Mouse (Mus musculus) liver, embryonic 14.5 days (tissue): Measurements from ENCODE around the gene Cars2.

Experiments
- CTCF ChIP-seq: IDR thresholded peaks from 2 replicates; pipeline ENCODE4 v1.5.1; 2016; ENCODE audit warnings: antibody characterized with exemption, low read depth, control low read depth
- EP300 ChIP-seq: IDR thresholded peaks from 2 replicates; pipeline ENCODE4 v1.6.1; 2016; ENCODE audit warnings: antibody characterized with exemption, low read depth

DNA sequence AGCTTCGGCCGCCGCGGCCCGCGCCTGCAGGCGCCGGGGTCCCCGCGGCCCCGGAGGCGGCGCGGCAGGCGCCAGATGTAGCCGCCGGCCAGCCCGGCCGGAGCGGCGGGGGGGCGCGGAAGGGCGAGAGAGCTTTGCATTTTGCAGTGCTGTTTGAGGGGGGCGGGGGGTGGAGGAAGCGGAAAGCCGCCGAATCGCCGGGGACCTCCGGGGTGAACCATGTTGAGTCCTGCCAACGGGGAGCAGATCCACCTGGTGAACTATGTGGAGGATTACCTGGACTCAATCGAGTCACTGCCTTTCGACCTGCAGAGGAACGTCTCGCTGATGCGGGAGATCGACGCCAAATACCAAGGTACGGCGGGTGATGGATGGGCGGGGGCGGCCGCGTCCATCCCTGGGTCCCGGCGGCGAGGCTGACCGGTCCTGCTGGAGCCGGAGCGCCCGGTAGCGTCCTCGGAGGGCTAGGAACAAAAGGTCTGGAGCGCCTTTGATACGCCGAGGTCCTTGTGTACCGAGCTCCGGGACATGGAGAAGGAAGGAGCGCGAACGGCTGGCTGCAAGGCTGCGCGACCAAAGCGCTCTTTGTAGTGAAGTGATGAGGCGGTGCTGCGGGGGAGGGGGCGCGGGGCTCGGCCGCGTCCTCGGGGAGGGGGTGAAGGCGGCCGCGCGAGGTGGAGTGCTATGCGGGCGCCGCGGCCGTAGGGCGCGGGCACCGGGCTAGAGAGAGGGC, 6.3 kb upstream of the Cars2 start:
- no peak for TF ChIP-seq CTCF
- no peak for TF ChIP-seq EP300
